11 mouse cellular contexts compared by ENCODE assay signal in the genomic region with DNA sequence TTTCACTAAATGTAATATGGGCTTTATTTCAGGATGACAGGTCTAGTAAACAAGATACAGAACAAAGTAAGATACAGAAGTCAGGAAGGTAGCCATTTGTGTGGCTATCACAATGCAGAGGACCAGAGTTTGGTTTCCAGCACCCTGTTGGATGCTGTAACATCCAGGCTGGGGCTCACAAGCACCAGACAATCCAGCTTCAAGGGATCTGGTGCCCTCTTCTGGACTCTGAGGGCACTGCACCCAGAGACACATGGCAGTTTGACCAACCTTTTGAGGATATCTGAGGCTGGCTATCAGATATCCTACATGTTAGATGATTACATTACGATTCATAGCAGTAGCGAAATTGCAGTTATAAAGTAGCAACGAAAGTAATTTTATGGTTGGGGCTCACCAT. TPM values are rescaled to one million over a fixed set of nuclear protein-coding genes. Genes with fewer than 3 reads are reported as not detected.
DNase-seq lines count a peak whose midpoint lies in the region; ATAC-seq and TF ChIP-seq lines count a peak whose summit lies in the region.
"Had no signal": no experiment of that assay in that cellular context is flagged by ENCODE, and none has a peak within 500 bp of the region (broad histone marks: within the 10 kb centered on the region; RNA-seq: fewer than 3 reads in every experiment).

No protein-coding gene starts in this region.

- in situ Hi-C loops in Patski (cut with MboI; ENCODE audit: low pct_unique_long_range_greater_than_20kb) = loop anchor here (5.0 kb wide), 2 partner anchors 97 to 137 kb away; no protein-coding TSS in a partner anchor

- CTCF ChIA-PET in Patski (lab: Charles Lee) = interaction anchor here (1.4 to 3.2 kb wide), 2 partner anchors 9 to 119 kb away, joined by 4 to 12 read pairs; no protein-coding TSS in a partner anchor

- no peaks in the 10 kb centered on the region for H3K4me1 ChIP-seq in forebrain, postnatal 0 days (ENCODE audit: insufficient read depth)
- no peaks in the 10 kb centered on the region for H3K4me1 ChIP-seq in forebrain, embryonic 14.5 days (ENCODE audit: control insufficient read depth, insufficient read depth, low read length)
- H3K4me1 ChIP-seq in lung, postnatal 0 days (ENCODE audit: insufficient read depth, low read depth, low read length) = no peaks in the 10 kb centered on the region
- H3K4me1 ChIP-seq in midbrain, embryonic 14.5 days (ENCODE audit: control insufficient read depth, insufficient read depth, low read length) = no peaks in the 10 kb centered on the region
- H3K4me1 ChIP-seq: neural tube, embryonic 12.5 days had no signal

- WGBS in forebrain, postnatal 0 days = 97% methylated on average over 3 of the region's 3 CpGs
- 93% methylated on average over 3 of the region's 3 CpGs for WGBS in forebrain, embryonic 14.5 days
- WGBS in lung, postnatal 0 days = 94% methylated on average over 3 of the region's 3 CpGs
- 96% methylated on average over 3 of the region's 3 CpGs for WGBS in midbrain, embryonic 14.5 days

- H3K9me3 ChIP-seq in forebrain, postnatal 0 days (ENCODE audit: low read length) = no peaks in the 10 kb centered on the region
- no peaks in the 10 kb centered on the region for H3K9me3 ChIP-seq in forebrain, embryonic 14.5 days (replicated peaks; ENCODE audit: control insufficient read depth, low read length)
- 0 out of 2 replicates have a peak, but pooled peaks cover 2% of the 10 kb centered on the region for H3K9me3 ChIP-seq in lung, postnatal 0 days (ENCODE audit: low read length)
- no peaks in the 10 kb centered on the region for H3K9me3 ChIP-seq in midbrain, embryonic 14.5 days (ENCODE audit: control insufficient read depth, low read length)
- H3K9me3 ChIP-seq: neural tube, embryonic 12.5 days had no signal

- POLR2A ChIA-PET in Patski (lab: Charles Lee) = no interaction called here

- peaks cover 14% of the 10 kb centered on the region; the same call in 1 of the 2 replicates for H3K36me3 ChIP-seq in forebrain, postnatal 0 days (ENCODE audit: insufficient read depth)
- H3K36me3 ChIP-seq in forebrain, embryonic 14.5 days (ENCODE audit: control insufficient read depth, insufficient read depth, low read length) = peaks cover 2% of the 10 kb centered on the region; the same call in 1 of the 2 replicates
- H3K36me3 ChIP-seq in lung, postnatal 0 days (ENCODE audit: insufficient read depth, low read length) = no peaks in the 10 kb centered on the region
- 0 out of 2 replicates have a peak, but pooled peaks cover 2% of the 10 kb centered on the region for H3K36me3 ChIP-seq in midbrain, embryonic 14.5 days (ENCODE audit: control insufficient read depth, insufficient read depth, low read length)

- TF ChIP-seq CTCF in forebrain, postnatal 0 days (IDR thresholded peaks at IDR 0.05; ENCODE audit: low read depth) = peak; percentile 41
- peak; percentile 55 for TF ChIP-seq CTCF in lung, postnatal 0 days (IDR thresholded peaks at IDR 0.05)
- TF ChIP-seq CTCF in Patski (IDR thresholded peaks at IDR 0.05) = peak; percentile 65

- ATAC-seq in forebrain, postnatal 0 days = no peak
- no peak for ATAC-seq in forebrain, embryonic 14.5 days
- ATAC-seq in lung, postnatal 0 days = no peak
- ATAC-seq in Patski = no peak
- no peak for ATAC-seq in midbrain, embryonic 14.5 days (ENCODE audit: low FRiP score, low TSS enrichment)

- H3K4me2 ChIP-seq in forebrain, postnatal 0 days (ENCODE audit: low read depth) = no peak overlapping the region
- H3K4me2 ChIP-seq in forebrain, embryonic 14.5 days (ENCODE audit: low read length) = no peak overlapping the region
- H3K4me2 ChIP-seq in lung, postnatal 0 days (replicated peaks; ENCODE audit: low read depth, low read length) = no peak overlapping the region
- no peak overlapping the region for H3K4me2 ChIP-seq in midbrain, embryonic 14.5 days (ENCODE audit: low read length)
- H3K4me2 ChIP-seq: neural tube, embryonic 12.5 days had no signal

- TF ChIP-seq EP300 in lung, postnatal 0 days (IDR thresholded peaks at IDR 0.05) = no peak

- no peak overlapping the region for H3K4me3 ChIP-seq in forebrain, postnatal 0 days (ENCODE audit: low read depth, low read length)
- H3K4me3 ChIP-seq in forebrain, embryonic 14.5 days (ENCODE audit: low read depth, low read length) = no peak overlapping the region
- no peak overlapping the region for H3K4me3 ChIP-seq in lung, postnatal 0 days (ENCODE audit: low read depth, low read length)
- no peak overlapping the region for H3K4me3 ChIP-seq in midbrain, embryonic 14.5 days (replicated peaks; ENCODE audit: low read depth, low read length)
- H3K4me3 ChIP-seq: neural tube, embryonic 12.5 days had no signal

- H3K27ac ChIP-seq in forebrain, postnatal 0 days (ENCODE audit: low read depth, low read length) = no peak overlapping the region
- H3K27ac ChIP-seq in forebrain, embryonic 14.5 days (ENCODE audit: low read depth, low read length) = no peak overlapping the region
- no peak overlapping the region for H3K27ac ChIP-seq in lung, postnatal 0 days (ENCODE audit: low read length)
- no peak overlapping the region for H3K27ac ChIP-seq in midbrain, embryonic 14.5 days (replicated peaks; ENCODE audit: low read depth, low read length)
- H3K27ac ChIP-seq: neural tube, embryonic 12.5 days had no signal

- H3K27me3 ChIP-seq in forebrain, postnatal 0 days (ENCODE audit: insufficient read depth, low read length) = no peaks in the 10 kb centered on the region
- H3K27me3 ChIP-seq in forebrain, embryonic 14.5 days (replicated peaks; ENCODE audit: control insufficient read depth, insufficient read depth, low read length) = no peaks in the 10 kb centered on the region
- H3K27me3 ChIP-seq in lung, postnatal 0 days (replicated peaks; ENCODE audit: insufficient read depth, low read length) = no peaks in the 10 kb centered on the region
- H3K27me3 ChIP-seq in Patski = no peaks in the 10 kb centered on the region
- H3K27me3 ChIP-seq in midbrain, embryonic 14.5 days (ENCODE audit: control insufficient read depth, insufficient read depth, low read length) = no peaks in the 10 kb centered on the region
- H3K27me3 ChIP-seq: neural tube, embryonic 12.5 days had no signal

- no peak for DNase-seq in forebrain, postnatal 0 days
- no peak for DNase-seq in forebrain, embryonic 14.5 days (ENCODE audit: low spot score)
- no peak for DNase-seq in lung, postnatal 0 days (ENCODE audit: low spot score)
- DNase-seq in lung, adult 18-20 months = no peak
- DNase-seq in Patski (ENCODE audit: low read depth, low spot score) = no peak
- peak; percentile 13 for DNase-seq in mesoderm, embryonic 11.5 days (ENCODE audit: low read depth, low spot score)
- DNase-seq in midbrain, embryonic 14.5 days = no peak
- no peak for DNase-seq in frontal cortex, postnatal 36 days (ENCODE audit: low spot score in 2 of 2)
- DNase-seq: kidney, adult 8-10 months; lung, postnatal 36 days had no signal

- H3K9ac ChIP-seq in forebrain, postnatal 0 days = no peak overlapping the region
- H3K9ac ChIP-seq in forebrain, embryonic 14.5 days (ENCODE audit: low read length) = no peak overlapping the region
- no peak overlapping the region for H3K9ac ChIP-seq in lung, postnatal 0 days (replicated peaks; ENCODE audit: low read depth)
- no peak overlapping the region for H3K9ac ChIP-seq in midbrain, embryonic 14.5 days (replicated peaks; ENCODE audit: low read length)
- H3K9ac ChIP-seq: neural tube, embryonic 12.5 days had no signal

RNA-seq across cellular contexts. Expression of a gene that starts 14.8 kb away (rescaled TPM):
- 61.2 and 83.9 TPM in 2 replicates for total RNA-seq in forebrain, postnatal 0 days (2014; rRNA removed)
- 108 and 109 TPM in 2 replicates for polyA plus RNA-seq in forebrain, postnatal 0 days (2015; fragmentation: Nextera tagmentation; extraction: Ambion mirVana)
- polyA plus RNA-seq in forebrain, embryonic 14.5 days (2014; fragmentation: Nextera tagmentation; extraction: Ambion mirVana) = 87.6 and 96.1 TPM in 2 replicates
- 119 and 120 TPM in 2 replicates for polyA plus RNA-seq in lung, postnatal 0 days (2015; fragmentation: Nextera tagmentation; extraction: Ambion mirVana)
- polyA plus RNA-seq in Patski (2021) = 166 TPM
- polyA plus RNA-seq in midbrain, embryonic 14.5 days (2014; fragmentation: Nextera tagmentation; extraction: Ambion mirVana) = 70.9 and 76.0 TPM in 2 replicates

RNA-seq across cellular contexts. Expression of a gene that starts 29.4 kb away (rescaled TPM):
- 70.9 and 74.4 TPM in 2 replicates for total RNA-seq in forebrain, postnatal 0 days (2014; rRNA removed)
- polyA plus RNA-seq in forebrain, postnatal 0 days (2015; fragmentation: Nextera tagmentation; extraction: Ambion mirVana) = 86.8 and 92.7 TPM in 2 replicates
- polyA plus RNA-seq in forebrain, embryonic 14.5 days (2014; fragmentation: Nextera tagmentation; extraction: Ambion mirVana) = 107 and 111 TPM in 2 replicates
- 101 and 104 TPM in 2 replicates for polyA plus RNA-seq in lung, postnatal 0 days (2015; fragmentation: Nextera tagmentation; extraction: Ambion mirVana)
- polyA plus RNA-seq in Patski (2021) = 57.6 TPM
- polyA plus RNA-seq in midbrain, embryonic 14.5 days (2014; fragmentation: Nextera tagmentation; extraction: Ambion mirVana) = 75.9 and 90.7 TPM in 2 replicates

RNA-seq across cellular contexts. Expression of a gene that starts 29.6 kb away (rescaled TPM):
- total RNA-seq in forebrain, postnatal 0 days (2014; rRNA removed) = 24.4 and 24.6 TPM in 2 replicates
- polyA plus RNA-seq in forebrain, postnatal 0 days (2015; fragmentation: Nextera tagmentation; extraction: Ambion mirVana) = 23.3 and 30.7 TPM in 2 replicates
- 24.5 and 37.3 TPM in 2 replicates for polyA plus RNA-seq in forebrain, embryonic 14.5 days (2014; fragmentation: Nextera tagmentation; extraction: Ambion mirVana)
- polyA plus RNA-seq in lung, postnatal 0 days (2015; fragmentation: Nextera tagmentation; extraction: Ambion mirVana) = 48.9 and 52.2 TPM in 2 replicates
- 17.0 TPM for polyA plus RNA-seq in Patski (2021)
- 28.4 and 28.5 TPM in 2 replicates for polyA plus RNA-seq in midbrain, embryonic 14.5 days (2014; fragmentation: Nextera tagmentation; extraction: Ambion mirVana)
